ENCODE assay signal across 8 mouse cellular contexts in the genomic region with DNA sequence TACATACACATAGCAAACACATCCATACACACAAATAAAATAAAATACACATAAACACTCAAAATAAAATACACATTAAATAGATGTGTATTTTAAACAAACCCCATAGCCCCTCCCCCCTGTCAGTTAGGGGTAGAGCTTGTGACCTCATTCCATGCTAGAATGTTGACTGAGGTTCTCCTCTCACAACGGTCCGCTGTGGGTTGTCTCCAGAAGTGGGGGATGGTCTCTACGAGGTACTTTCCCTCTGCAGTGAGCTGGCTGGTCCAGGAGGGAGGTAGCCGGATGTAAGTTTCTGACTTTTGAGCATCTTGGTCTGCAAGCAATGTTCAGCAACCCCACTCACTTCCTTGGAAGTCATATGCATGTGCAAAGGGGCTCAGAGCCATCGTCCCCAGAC. TPM values are rescaled to one million over a fixed set of nuclear protein-coding genes. Genes with fewer than 3 reads are reported as not detected.
A peak's percentile ranks its signal among the peaks of the same experiment; 100 is the strongest.
DNase-seq lines count a peak whose midpoint lies in the region; ATAC-seq and TF ChIP-seq lines count a peak whose summit lies in the region.

A gene (plus strand): TSS at position 188 of the 400 bp plus-strand sequence.

- no peaks in the 10 kb centered on the region for H3K36me3 ChIP-seq in CH12.LX (replicated peaks in 1 of 2; ENCODE audit: control insufficient read depth in 1 of 2, insufficient read depth in 1 of 2, low read length in 1 of 2)
- H3K36me3 ChIP-seq in forebrain, embryonic 13.5 days (ENCODE audit: poor library complexity, severe bottlenecking), result no peaks in the 10 kb centered on the region
- no peaks in the 10 kb centered on the region for H3K36me3 ChIP-seq in hindbrain, embryonic 10.5 days
- H3K36me3 ChIP-seq in liver, embryonic 12.5 days, result no peaks in the 10 kb centered on the region

- H3K9me3 ChIP-seq in CH12.LX (replicated peaks; ENCODE audit: low read length), result no peaks in the 10 kb centered on the region
- no peaks in the 10 kb centered on the region for H3K9me3 ChIP-seq in forebrain, embryonic 13.5 days (replicated peaks)
- H3K9me3 ChIP-seq in hindbrain, embryonic 10.5 days, result no peaks in the 10 kb centered on the region
- no peaks in the 10 kb centered on the region for H3K9me3 ChIP-seq in liver, embryonic 12.5 days (replicated peaks)

- no peak for TF ChIP-seq POLR2A in CH12.LX (IDR thresholded peaks at IDR 0.05; ENCODE audit: low read depth, low read length)

- dilution Hi-C loops in CH12.LX (cut with MboI; ENCODE audit: extremely low pct_ligation_motif_present, extremely low pct_unique_long_range_greater_than_20kb, low sequenced_read_pairs), result no loop called here

- H3K4me1 ChIP-seq in CH12.LX (ENCODE audit: control insufficient read depth in 1 of 2, insufficient read depth in 2 of 2), result peaks cover 12% of the 10 kb centered on the region in 2 experiments
- 0 out of 2 replicates have a peak, but pooled peaks cover 6% of the 10 kb centered on the region for H3K4me1 ChIP-seq in forebrain, embryonic 13.5 days
- peaks cover 2% of the 10 kb centered on the region; the same call in 1 of the 2 replicates for H3K4me1 ChIP-seq in hindbrain, embryonic 10.5 days (replicated peaks)
- H3K4me1 ChIP-seq in liver, embryonic 12.5 days, result peaks cover 20% of the 10 kb centered on the region

- H3K4me2 ChIP-seq in CH12.LX (ENCODE audit: insufficient read depth, low read depth, poor library complexity, severe bottlenecking), result peak within 1 kb of the TSS; percentile 72
- H3K4me2 ChIP-seq in forebrain, embryonic 13.5 days, result peak within 1 kb of the TSS; percentile 5; the same call in 1 of the 2 replicates
- H3K4me2 ChIP-seq in liver, embryonic 12.5 days, result no peak within 1 kb of the TSS

- in situ Hi-C loops in CH12.LX (cut with MboI; ENCODE audit: low pct_ligation_motif_present, low pct_unique_long_range_greater_than_20kb, low sequenced_read_pairs), result loop anchor here (5.0 kb wide), 1 partner anchor 121 kb away; no protein-coding TSS in a partner anchor

- no peak within 1 kb of the TSS for H3K27ac ChIP-seq in CH12.LX (ENCODE audit: insufficient read depth, low read depth)
- H3K27ac ChIP-seq in forebrain, embryonic 13.5 days, result no peak within 1 kb of the TSS
- H3K27ac ChIP-seq in hindbrain, embryonic 10.5 days, result no peak within 1 kb of the TSS
- no peak within 1 kb of the TSS for H3K27ac ChIP-seq in liver, embryonic 12.5 days

- 74% methylated on average over 5 of the region's 5 CpGs for WGBS in forebrain, embryonic 13.5 days
- WGBS in hindbrain, embryonic 10.5 days, result 81% methylated on average over 5 of the region's 5 CpGs
- WGBS in liver, embryonic 12.5 days (ENCODE audit: insufficient replicate concordance), result 58% methylated on average over 5 of the region's 5 CpGs

- TF ChIP-seq EP300 in CH12.LX (IDR thresholded peaks at IDR 0.05; ENCODE audit: low read length), result no peak

- DNase-seq in adrenal gland, adult 18-20 months (ENCODE audit: low spot score in 2 of 2), result no peak
- DNase-seq in adrenal gland, adult (ENCODE audit: inconsistent age in 2 of 2, low spot score in 1 of 2), result no peak
- no peak for DNase-seq in CH12.LX (ENCODE audit: extremely low read depth)
- DNase-seq in hindbrain, embryonic 10.5 days (ENCODE audit: low spot score), result no peak
- DNase-seq in ovary, adult 18-20 months (ENCODE audit: low spot score), result no peak
- no peak for DNase-seq in cerebellum, adult 9-10 months

- H3K4me3 ChIP-seq in CH12.LX (replicated peaks in 1 of 3; ENCODE audit: low read depth in 2 of 3, low read length in 2 of 3, poor library complexity in 1 of 3), result peak within 1 kb of the TSS in 1 of 3 experiments; percentile 7
- no peak within 1 kb of the TSS for H3K4me3 ChIP-seq in forebrain, embryonic 13.5 days
- H3K4me3 ChIP-seq in hindbrain, embryonic 10.5 days, result no peak within 1 kb of the TSS
- no peak within 1 kb of the TSS for H3K4me3 ChIP-seq in liver, embryonic 12.5 days

- peaks cover 16% of the 10 kb centered on the region for H3K27me3 ChIP-seq in CH12.LX (replicated peaks)
- H3K27me3 ChIP-seq in forebrain, embryonic 13.5 days, result peaks cover 15% of the 10 kb centered on the region
- peaks cover 20% of the 10 kb centered on the region for H3K27me3 ChIP-seq in hindbrain, embryonic 10.5 days (ENCODE audit: insufficient read depth, poor library complexity, severe bottlenecking)
- peaks cover 33% of the 10 kb centered on the region for H3K27me3 ChIP-seq in liver, embryonic 12.5 days (replicated peaks)

- no peaks in the 10 kb centered on the region for H3K79me2 ChIP-seq in CH12.LX (replicated peaks; ENCODE audit: control insufficient read depth, extremely low read depth, insufficient read depth, poor library complexity, severe bottlenecking)

- no peak for TF ChIP-seq RAD21 in CH12.LX (IDR thresholded peaks at IDR 0.05; ENCODE audit: low read depth, low read length)

- TF ChIP-seq CTCF in CH12.LX (conservative IDR thresholded peaks at IDR 0.05 in 1 of 2, IDR thresholded peaks at IDR 0.05 in 1 of 2; ENCODE audit: low read depth in 2 of 2, low read length in 2 of 2), result no peak

- ATAC-seq in forebrain, embryonic 13.5 days, result no peak
- no peak for ATAC-seq in liver, embryonic 12.5 days

- peak within 1 kb of the TSS; percentile 7; the same call in 1 of the 2 replicates for H3K9ac ChIP-seq in CH12.LX (ENCODE audit: insufficient read depth, low read depth)
- H3K9ac ChIP-seq in forebrain, embryonic 13.5 days, result no peak within 1 kb of the TSS
- H3K9ac ChIP-seq in liver, embryonic 12.5 days, result no peak within 1 kb of the TSS

TF ChIP-seq in CH12.LX, 34 proteins besides CTCF, POLR2A, EP300 and RAD21:
- no peak for TF ChIP-seq JUN (IDR thresholded peaks at IDR 0.05; ENCODE audit: insufficient read depth, low read depth, low read length)
- TF ChIP-seq KAT2A (IDR thresholded peaks at IDR 0.05; ENCODE audit: insufficient replicate concordance, low read length), result no peak
- no peak for TF ChIP-seq ZNF384 (IDR thresholded peaks at IDR 0.05; ENCODE audit: low read depth, low read length)
- peak; percentile 52; the same call in 1 of the 2 replicates for TF ChIP-seq CHD2 (IDR thresholded peaks at IDR 0.05; ENCODE audit: low read length)
- TF ChIP-seq BHLHE40 (IDR thresholded peaks at IDR 0.05; ENCODE audit: low read depth, low read length), result peak; percentile 3; the same call in 1 of the 2 replicates
- no peak for TF ChIP-seq GABPA (IDR thresholded peaks at IDR 0.05; ENCODE audit: insufficient replicate concordance, low read depth, low read length)
- TF ChIP-seq IRF4 (IDR thresholded peaks at IDR 0.05; ENCODE audit: low read depth, low read length), result no peak
- no peak for TF ChIP-seq TBP (conservative IDR thresholded peaks at IDR 0.05; ENCODE audit: low read depth, low read length)
- no peak for TF ChIP-seq MAFK (IDR thresholded peaks at IDR 0.05; ENCODE audit: insufficient replicate concordance, low read length)
- TF ChIP-seq ETS1 (conservative IDR thresholded peaks at IDR 0.05; ENCODE audit: low read depth, low read length), result 0 out of 2 replicates have a peak, but pooled peaks have one; percentile 5
- no peak for TF ChIP-seq TCF12 (IDR thresholded peaks at IDR 0.05; ENCODE audit: low read depth, low read length)
- 0 out of 2 replicates have a peak, but pooled peaks have one; percentile 11 for TF ChIP-seq ELF1 (IDR thresholded peaks at IDR 0.05; ENCODE audit: low read depth, low read length)

RNA-seq across cellular contexts. Expression of the gene that starts here (rescaled TPM):
- total RNA-seq in adrenal gland, adult 18-20 months (2021), result 10 to 100 TPM; 44.6 to 55.1 TPM
- total RNA-seq in CH12.LX (2012; rRNA removed) (14.6 and 16.2 TPM in 2 replicates), CH12.LX (2014; rRNA removed) (11.3 and 11.4 TPM in 2 replicates)
- polyA plus RNA-seq in CH12.LX (2012; ENCODE audit: insufficient read length, low read depth), result 18.3 and 19.2 TPM in 2 replicates
- polyA plus RNA-seq in forebrain, embryonic 13.5 days (2015; fragmentation: Nextera tagmentation; extraction: Ambion mirVana), result 43.5 and 45.6 TPM in 2 replicates
- 35.3 and 40.2 TPM in 2 replicates for polyA plus RNA-seq in hindbrain, embryonic 10.5 days (2016; fragmentation: Nextera tagmentation; extraction: Ambion mirVana)
- polyA plus RNA-seq in liver, embryonic 12.5 days (2016; fragmentation: Nextera tagmentation; extraction: Ambion mirVana), result 11.6 and 13.2 TPM in 2 replicates
